Mouse (Mus musculus) erythroblast, adult 5-6 weeks (primary cell): Measurements from ENCODE around the gene Cym. TPM values are rescaled to one million over a fixed set of nuclear protein-coding genes. Genes with fewer than 3 reads are reported as not detected.

ENCODE experiments used
- ATAC-seq: replicated peaks from 2 replicates; pipeline ENCODE4 v1.8.0; 2016; ENCODE audit warnings: moderate number of reproducible peaks, mild to moderate bottlenecking, moderate TSS enrichment, inconsistent platforms; ENCODE audit not compliant: poor library complexity, low FRiP score, severe bottlenecking
- total RNA-seq, 2 experiments: library from RNA; stranded (forward) in 1 of 2; stranded (reverse) in 1 of 2; fragments of 150-400 nt in 1 of 2; fragments of 200-764, 138-1000 nt in 1 of 2; gene quantifications; 2 replicates each; pipeline versions ENCODE4 v1.2.3 to v1.2.4; 2015 to 2017; ENCODE audit warnings: low replicate concordance in 2 of 2

The Cym gene
- total RNA-seq, 2 experiments from 2014 or later: not detected

DNA sequence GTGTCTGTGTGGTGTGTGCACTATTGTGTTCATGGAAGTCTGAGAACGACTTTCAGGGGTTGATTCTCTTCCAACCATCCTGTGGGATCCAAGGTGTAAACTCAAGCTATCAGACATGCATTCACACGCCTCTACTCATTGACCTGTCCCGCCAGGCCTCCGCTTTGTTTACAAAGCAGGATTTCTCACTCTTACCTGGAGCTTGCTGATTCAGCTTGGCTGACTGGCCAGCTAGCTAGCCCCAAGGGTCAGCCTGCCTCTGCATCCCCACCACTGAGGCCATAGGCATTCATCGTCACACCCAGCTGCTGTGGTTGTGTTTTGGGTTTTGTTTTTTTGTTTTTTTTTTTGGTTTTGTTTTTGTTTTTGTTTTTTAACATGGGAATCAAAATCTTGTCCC lies 7.7 kb upstream of the Cym start:
- ATAC-seq: no peak

DNA sequence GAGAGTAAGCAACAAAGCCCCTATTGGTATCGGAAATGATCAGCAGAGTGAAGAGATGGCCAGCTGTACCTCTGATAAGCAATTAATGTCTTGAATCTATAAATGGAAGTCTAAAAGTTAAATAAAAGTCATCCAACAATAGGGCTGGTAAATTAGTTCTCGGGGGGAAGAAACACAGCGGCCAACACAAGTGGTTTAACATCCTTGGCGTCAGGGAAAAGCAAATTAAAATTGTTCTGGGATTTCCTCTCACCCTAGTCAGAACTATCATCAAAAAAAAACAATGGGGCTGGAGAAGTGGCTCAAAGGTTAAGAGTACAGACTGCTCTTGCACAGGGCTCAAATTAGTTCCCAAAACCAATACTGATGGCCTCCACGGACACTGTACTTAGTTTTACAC lies 4.3 kb upstream of the Cym start:
- ATAC-seq: no peak

- ATAC-seq: no peak
These were observed 1.7 kb upstream of the Cym start for GRCm38 (mm10) chr3:107223230-107223629.

DNA sequence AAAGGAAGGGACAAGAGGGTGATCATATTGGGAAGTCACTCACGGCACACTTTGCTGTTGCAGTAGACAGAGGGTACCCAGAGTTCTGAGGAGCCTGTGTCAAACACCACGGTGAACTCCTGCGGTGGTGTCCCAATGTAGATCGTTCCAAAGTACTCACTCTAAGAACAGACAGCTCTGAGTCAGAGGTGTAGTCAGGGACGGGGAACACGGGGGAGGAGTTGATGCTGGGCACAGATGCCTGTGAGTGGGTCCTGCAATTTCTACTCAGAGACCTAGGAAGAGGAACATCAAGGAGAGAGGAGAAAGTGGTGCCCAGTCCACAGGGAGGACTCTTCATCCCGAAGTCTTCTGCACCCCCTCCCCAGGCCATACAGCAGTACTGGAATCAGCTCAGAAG lies 3.0 kb downstream of the Cym start:
- no peak for ATAC-seq

DNA sequence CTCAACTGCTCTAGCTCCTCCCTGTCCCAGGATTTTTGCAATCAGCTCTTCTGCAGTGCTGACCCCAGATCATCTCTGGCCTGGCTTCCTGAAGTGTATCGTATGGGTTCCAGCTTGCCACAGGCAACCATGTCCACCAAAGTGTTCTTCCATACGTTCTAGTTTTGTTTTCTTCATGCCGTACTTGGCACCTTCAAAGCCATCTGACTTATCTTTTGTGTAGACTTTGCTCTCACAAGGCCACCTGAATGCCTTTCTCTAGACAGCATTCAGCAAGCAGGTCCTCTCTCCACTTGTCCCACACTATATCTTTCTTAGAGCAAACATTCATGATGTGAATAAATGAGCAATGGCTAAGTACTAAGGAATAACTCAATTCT lies 4.4 kb downstream of the Cym start:
- ATAC-seq: no peak

- ATAC-seq: no peak
These were observed 5.0 kb downstream of the Cym start for GRCm38 (mm10) chr3:107216400-107217100.

GRCm38 (mm10) chr3:107214606-107215005 lies 6.9 kb downstream of the Cym start:
- no peak for ATAC-seq

GRCm38 (mm10) chr3:107207625-107208253 lies 13.8 kb downstream of the Cym start:
- no peak for ATAC-seq

DNA sequence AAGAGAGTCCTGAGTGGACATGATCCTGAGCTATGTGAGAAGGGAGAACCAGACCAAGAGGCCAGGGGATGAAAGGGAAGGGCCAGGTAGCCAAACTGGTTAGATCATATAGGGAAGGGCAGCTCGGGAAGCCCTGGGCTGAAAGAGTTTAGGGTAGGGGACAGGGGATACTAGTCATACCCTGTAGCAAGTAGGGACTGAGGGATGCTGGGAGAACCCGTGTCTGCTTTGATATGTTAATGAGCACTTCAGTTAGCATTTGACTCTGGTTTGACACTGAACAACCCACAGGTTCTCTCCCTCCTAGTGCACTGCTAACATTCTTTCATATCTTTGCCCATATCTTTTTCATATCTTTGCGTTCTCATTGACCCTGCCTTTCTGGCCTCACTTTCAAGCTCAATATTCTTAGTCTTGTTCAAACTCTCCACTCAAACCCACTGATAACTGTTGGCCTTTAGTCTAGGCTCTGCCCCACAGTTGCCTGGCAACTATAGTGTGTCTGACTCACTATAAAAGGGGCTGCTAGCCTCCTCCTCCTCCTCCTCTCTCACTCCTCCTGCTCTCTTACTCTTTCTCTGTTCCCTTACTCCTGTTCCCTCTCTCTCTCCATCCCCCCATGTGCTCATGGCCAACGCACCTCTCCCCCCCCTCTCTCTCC lies 14.9 kb downstream of the Cym start:
- ATAC-seq: no peak

DNA sequence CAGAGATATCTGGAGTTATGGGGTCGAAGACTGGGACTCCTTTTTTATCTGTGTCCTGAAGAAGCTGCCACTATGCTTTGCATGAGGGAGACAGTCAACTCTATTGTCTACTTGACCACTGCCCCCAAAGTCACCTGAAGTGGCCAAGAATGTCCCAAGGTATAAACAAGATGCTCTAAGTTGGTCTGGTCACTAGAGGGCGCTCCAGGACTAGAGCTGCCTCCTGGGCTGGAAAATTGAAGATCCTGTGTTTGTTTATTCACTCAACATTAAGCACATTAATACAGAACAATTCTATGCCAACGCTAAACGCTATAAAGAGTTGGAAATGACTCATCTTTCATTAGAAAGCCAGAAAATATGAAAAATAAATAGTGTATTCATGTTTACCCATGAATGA lies 15.5 kb downstream of the Cym start:
- ATAC-seq: peak; percentile 68; the same call in 1 of the 2 replicates

DNA sequence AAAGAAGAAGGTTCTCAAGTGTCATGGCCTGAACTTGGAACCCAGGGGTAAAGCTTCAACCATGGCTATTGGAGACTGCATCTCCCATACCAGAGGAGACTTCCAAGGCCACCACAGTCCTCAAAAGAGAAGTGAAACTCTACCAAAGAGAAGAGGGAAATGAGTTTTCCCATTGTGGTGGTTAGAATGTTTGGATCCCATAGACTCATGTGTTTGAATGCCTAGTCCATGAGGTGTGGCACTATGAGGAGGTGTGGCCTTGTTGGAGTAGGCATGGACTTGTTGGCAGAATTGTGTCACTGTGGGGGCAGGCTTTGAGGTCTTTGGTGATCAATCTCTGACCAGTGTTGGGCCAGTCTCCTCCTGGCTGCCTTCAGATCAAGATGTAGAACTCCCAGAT lies 16.4 kb downstream of the Cym start:
- no peak for ATAC-seq

- ATAC-seq: no peak
These were observed 17.1 kb downstream of the Cym start for GRCm38 (mm10) chr3:107204413-107204812.

DNA sequence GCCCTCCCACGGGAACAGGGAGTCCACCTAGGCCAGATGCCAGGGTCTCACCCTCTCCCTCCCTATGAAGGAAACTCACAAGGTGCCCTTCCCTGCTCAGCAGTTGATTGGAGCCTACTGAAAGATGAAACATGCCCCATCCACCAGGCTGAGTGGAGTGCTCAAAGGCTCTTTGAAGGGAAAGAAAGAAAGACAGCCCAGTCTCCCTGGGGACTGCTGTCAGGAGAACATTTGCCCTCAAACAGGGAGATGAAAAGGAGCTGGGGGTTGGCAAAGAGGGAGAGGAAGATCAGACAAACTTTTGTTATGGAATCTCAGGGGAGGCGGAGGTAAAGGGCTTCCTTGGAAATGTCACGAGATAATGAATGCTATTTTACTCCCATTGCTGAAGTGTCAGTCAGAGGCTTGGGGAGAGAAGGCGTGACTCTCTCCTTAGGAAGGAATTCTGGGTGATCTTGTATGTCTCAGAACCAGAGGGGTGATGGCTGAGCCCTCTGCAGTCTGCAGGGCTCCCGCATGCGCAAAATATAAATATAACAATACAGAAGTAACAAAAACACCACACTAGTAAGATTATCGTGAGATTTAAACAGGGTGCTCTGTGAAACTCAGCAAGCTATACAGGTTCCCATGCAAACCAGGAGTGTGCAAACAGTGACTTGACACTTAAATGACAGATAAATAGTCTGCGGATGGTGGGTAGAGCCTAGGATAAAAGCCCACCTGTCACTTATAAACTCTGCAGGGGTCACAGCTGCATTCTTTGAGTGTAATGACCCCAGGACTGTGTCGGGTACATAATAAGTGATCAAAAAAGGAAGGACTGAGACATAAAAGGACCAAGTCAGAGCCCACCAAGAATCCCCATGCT lies 20.0 kb downstream of the Cym start:
- ATAC-seq: no peak

GRCm38 (mm10) chr3:107188226-107188899 lies 33.2 kb downstream of the Cym start:
- ATAC-seq: no peak

GRCm38 (mm10) chr3:107187022-107187421 lies 34.5 kb downstream of the Cym start:
- no peak for ATAC-seq

DNA sequence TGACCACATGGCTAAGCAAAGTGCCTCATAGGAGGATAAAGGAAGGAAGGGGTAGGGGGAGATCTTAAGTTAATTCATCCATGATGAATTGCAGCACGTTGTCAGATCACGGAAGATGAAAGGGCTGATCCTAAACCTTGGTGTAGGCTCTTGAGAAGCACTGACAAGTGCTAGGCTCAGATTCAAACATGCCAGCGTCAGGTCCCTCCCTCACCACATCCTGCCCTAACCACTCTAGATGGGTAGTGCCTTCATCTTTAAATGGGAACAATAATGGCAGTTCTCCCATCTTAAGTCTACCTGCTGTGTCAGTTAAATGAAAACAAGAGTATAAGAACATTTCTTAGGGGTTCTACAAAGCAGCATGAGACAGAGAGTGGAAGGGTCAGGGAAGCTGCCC lies 35.9 kb downstream of the Cym start:
- no peak for ATAC-seq

DNA sequence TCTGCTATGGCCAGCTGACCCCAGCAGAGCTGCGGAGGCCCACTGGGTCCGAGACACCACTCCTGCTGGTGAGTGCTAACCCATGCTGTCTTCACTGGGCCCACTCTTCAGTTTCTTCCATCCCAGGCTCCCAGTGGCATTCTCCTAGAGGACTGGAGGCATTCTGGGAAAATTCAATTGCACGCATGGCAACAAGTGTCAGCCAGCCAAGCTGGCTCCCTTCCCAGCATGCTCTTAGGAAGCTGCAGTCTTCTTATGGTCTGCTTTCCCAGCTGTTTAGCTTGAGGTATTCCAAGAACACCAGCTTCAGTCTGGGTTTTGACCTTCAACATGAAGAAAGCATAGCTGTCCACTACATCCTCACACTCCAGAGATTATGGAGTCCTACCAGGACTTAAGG lies 38.4 kb downstream of the Cym start:
- no peak for ATAC-seq

DNA sequence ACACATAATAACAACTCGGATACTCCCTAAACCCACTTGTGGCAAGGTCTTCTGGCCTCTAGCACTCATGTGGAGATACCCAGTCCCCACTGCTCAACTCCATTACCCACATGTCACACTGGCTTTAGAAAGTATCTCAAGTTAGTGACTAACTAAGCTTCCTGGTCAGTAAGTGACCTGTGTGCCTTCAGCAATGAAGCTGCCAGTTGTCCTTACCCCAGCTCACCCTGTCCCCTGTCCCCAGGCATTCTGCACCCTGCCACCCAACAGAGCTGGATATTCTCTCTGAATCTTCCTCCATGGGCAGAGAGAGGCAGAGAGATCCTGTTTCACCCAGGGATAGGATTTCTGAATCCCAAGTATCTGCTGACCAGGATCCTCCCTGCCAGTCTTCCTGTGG lies 38.8 kb downstream of the Cym start, which contains the start of gene Kcna10:
Gene Kcna10 (plus strand): TSS at position 301 of the 400 bp plus-strand sequence.
- no peak for ATAC-seq

DNA sequence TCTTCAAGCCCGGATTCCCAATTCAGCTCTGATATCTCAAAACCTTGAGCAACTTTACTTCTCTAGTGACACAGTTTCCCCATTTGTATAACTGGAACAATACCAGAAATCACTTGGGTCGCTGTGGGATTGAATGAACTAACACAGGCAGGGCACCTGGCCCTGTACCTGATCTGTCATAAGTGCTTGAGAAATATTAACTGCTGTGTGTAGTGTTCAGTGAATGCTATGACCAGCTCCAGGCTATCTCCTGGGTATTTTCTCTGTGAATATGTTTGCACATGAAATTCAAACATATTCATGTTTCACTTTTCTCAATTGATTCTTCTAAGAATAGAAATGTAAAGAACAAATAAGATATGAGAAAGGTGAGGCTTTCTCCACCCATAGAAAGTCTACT lies 40.7 kb downstream of the Cym start:
- no peak for ATAC-seq

DNA sequence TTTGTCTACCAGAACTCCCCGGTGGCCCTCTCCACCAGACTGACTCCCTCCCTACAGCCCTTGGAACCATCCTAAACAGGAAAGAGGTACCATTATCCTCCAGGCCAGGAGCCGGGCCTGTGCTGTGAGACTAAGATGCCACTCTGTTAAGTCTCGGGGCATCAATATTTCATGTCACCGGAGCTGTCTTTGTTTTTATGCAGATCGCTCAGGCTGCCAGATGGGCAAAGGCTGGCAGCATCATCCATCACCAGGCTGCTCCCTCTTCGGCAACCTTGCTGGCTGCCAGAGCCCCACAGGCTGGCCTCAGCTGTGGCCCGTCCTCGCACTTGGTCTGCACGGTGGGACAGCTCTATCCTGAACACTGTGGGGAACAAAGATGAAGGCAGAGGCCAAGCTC lies 45.0 kb downstream of the Cym start:
- no peak for ATAC-seq
